Mouse (Mus musculus): ENCODE data around the gene Pdap1. TPM values are rescaled to one million over a fixed set of nuclear protein-coding genes. Genes with fewer than 3 reads are reported as not detected.

Gene Pdap1
- polyA plus RNA-seq, 1 experiment from 2014 or later = 96.3 TPM

Other genes with a start within 250 kb of the Pdap1 start
- 43.6 and 44.0 TPM in 2 replicates for gene Smurf1, start 174.4 kb downstream of the Pdap1 start, polyA plus RNA-seq (2014; fragmentation: Nextera tagmentation; extraction: Ambion mirVana)
- gene Gm4871, start 107.5 kb downstream of the Pdap1 start, polyA plus RNA-seq (2014; fragmentation: Nextera tagmentation; extraction: Ambion mirVana) = not detected in 2 replicates
- gene 1700018F24Rik, start 97.2 kb downstream of the Pdap1 start, polyA plus RNA-seq (2014; fragmentation: Nextera tagmentation; extraction: Ambion mirVana) = not detected in 2 replicates
- 245 and 252 TPM in 2 replicates for gene Arpc1a, start 56.4 kb downstream of the Pdap1 start, polyA plus RNA-seq (2014; fragmentation: Nextera tagmentation; extraction: Ambion mirVana)
- not detected in 2 replicates for gene Kpna7, start 56.2 kb downstream of the Pdap1 start, polyA plus RNA-seq (2014; fragmentation: Nextera tagmentation; extraction: Ambion mirVana)
- gene Arpc1b, start 26.0 kb downstream of the Pdap1 start, polyA plus RNA-seq (2014; fragmentation: Nextera tagmentation; extraction: Ambion mirVana) = 44.2 and 51.8 TPM in 2 replicates
- 177 and 188 TPM in 2 replicates for gene Bud31, start 124 bp upstream of the Pdap1 start, polyA plus RNA-seq (2014; fragmentation: Nextera tagmentation; extraction: Ambion mirVana)
- gene Ptcd1, start 26.9 kb upstream of the Pdap1 start, polyA plus RNA-seq (2014; fragmentation: Nextera tagmentation; extraction: Ambion mirVana) = 17.5 and 18.2 TPM in 2 replicates
- gene Cpsf4, start 27.0 kb upstream of the Pdap1 start, polyA plus RNA-seq (2014; fragmentation: Nextera tagmentation; extraction: Ambion mirVana) = 27.7 and 29.3 TPM in 2 replicates
- 561 and 664 TPM in 2 replicates for gene Atp5j2, start 51.8 kb upstream of the Pdap1 start, polyA plus RNA-seq (2014; fragmentation: Nextera tagmentation; extraction: Ambion mirVana)
- 12.3 and 13.9 TPM in 2 replicates for gene Zkscan14, start 61.6 kb upstream of the Pdap1 start, polyA plus RNA-seq (2014; fragmentation: Nextera tagmentation; extraction: Ambion mirVana)
- gene Zkscan5, start 64.3 kb upstream of the Pdap1 start, polyA plus RNA-seq (2014; fragmentation: Nextera tagmentation; extraction: Ambion mirVana) = 12.0 and 15.6 TPM in 2 replicates
- 40.1 and 42.0 TPM in 2 replicates for gene Zfp655, start 91.5 kb upstream of the Pdap1 start, polyA plus RNA-seq (2014; fragmentation: Nextera tagmentation; extraction: Ambion mirVana)
- gene Zscan25, start 140.3 kb upstream of the Pdap1 start, polyA plus RNA-seq (2014; fragmentation: Nextera tagmentation; extraction: Ambion mirVana) = 0.54 and 1.1 TPM in 2 replicates
- not detected in 2 replicates for gene Cyp3a57, start 205.0 kb upstream of the Pdap1 start, polyA plus RNA-seq (2014; fragmentation: Nextera tagmentation; extraction: Ambion mirVana)

Measured in hindbrain, embryonic 14.5 days (tissue).